Mouse (Mus musculus): ENCODE measurements around the gene Cyp27a1. TPM values are rescaled to one million over a fixed set of nuclear protein-coding genes. Genes with fewer than 3 reads are reported as not detected.

Gene Cyp27a1
- polyA plus RNA-seq (2014; fragmentation: Nextera tagmentation; extraction: Ambion mirVana), result 16.3 and 19.1 TPM in 2 replicates

GRCm38 (mm10) chr1:74713099-74713858 lies at the start of gene Cyp27a1:
Gene Cyp27a1 (plus strand): TSS chr1:74713574.
- H3K36me3 ChIP-seq (ENCODE audit: control insufficient read depth, insufficient read depth, low read length), result no peaks in the 10 kb centered on the region
- no peaks in the 10 kb centered on the region for H3K27me3 ChIP-seq (ENCODE audit: control insufficient read depth, insufficient read depth, low read length)
- H3K4me3 ChIP-seq (ENCODE audit: control insufficient read depth in 1 of 2, insufficient read depth in 1 of 2, low read depth in 1 of 2, low read length in 2 of 2), result peak within 1 kb of the TSS; percentile 56 to 91
- H3K4me2 ChIP-seq (ENCODE audit: low read length), result peak within 1 kb of the TSS; percentile 81
- H3K4me1 ChIP-seq (ENCODE audit: control insufficient read depth in 2 of 2, insufficient read depth in 2 of 2, low read length in 2 of 2), result peaks cover 4 to 11% of the 10 kb centered on the region in 2 experiments; a peak in 2 of 4 replicates
- WGBS, result 1% methylated on average over 35 of the region's 35 CpGs
- peak within 1 kb of the TSS; percentile 51 to 75 for H3K27ac ChIP-seq (replicated peaks in 1 of 2; ENCODE audit: control insufficient read depth in 1 of 2, insufficient read depth in 1 of 2, low read depth in 2 of 2, low read length in 2 of 2)
- H3K9ac ChIP-seq (ENCODE audit: low read length), result peak within 1 kb of the TSS; percentile 77
- no peaks in the 10 kb centered on the region for H3K9me3 ChIP-seq (ENCODE audit: control insufficient read depth, low read length)
- peak; percentile 61 for ATAC-seq (ENCODE audit: insufficient number of reproducible peaks, insufficient read depth, low FRiP score, low read depth)

GRCm38 (mm10) chr1:74665153-74665552 lies 48.2 kb upstream of the Cyp27a1 start:
- H3K27ac ChIP-seq (replicated peaks in 1 of 2; ENCODE audit: control insufficient read depth in 1 of 2, insufficient read depth in 1 of 2, low read depth in 2 of 2, low read length in 2 of 2), result no peak overlapping the region
- peaks cover 4 to 31% of the 10 kb centered on the region in 2 experiments; a peak in 3 of 4 replicates for H3K4me1 ChIP-seq (ENCODE audit: control insufficient read depth in 2 of 2, insufficient read depth in 2 of 2, low read length in 2 of 2)
- no peak overlapping the region for H3K4me2 ChIP-seq (ENCODE audit: low read length)
- 42% methylated on average over 6 of the region's 6 CpGs for WGBS
- H3K27me3 ChIP-seq (ENCODE audit: control insufficient read depth, insufficient read depth, low read length), result no peaks in the 10 kb centered on the region
- H3K4me3 ChIP-seq (ENCODE audit: control insufficient read depth in 1 of 2, insufficient read depth in 1 of 2, low read depth in 1 of 2, low read length in 2 of 2), result no peak overlapping the region
- no peak for ATAC-seq (ENCODE audit: insufficient number of reproducible peaks, insufficient read depth, low FRiP score, low read depth)
- 0 out of 2 replicates have a peak, but pooled peaks cover 3% of the 10 kb centered on the region for H3K36me3 ChIP-seq (ENCODE audit: control insufficient read depth, insufficient read depth, low read length)
- H3K9me3 ChIP-seq (ENCODE audit: control insufficient read depth, low read length), result no peaks in the 10 kb centered on the region
- H3K9ac ChIP-seq (ENCODE audit: low read length), result no peak overlapping the region

- Histone ChIP-seq H3K27me3 (ENCODE audit: control insufficient read depth, insufficient read depth, low read length) (no peaks in the 10 kb centered on the region), H3K4me2 (ENCODE audit: low read length) (no peak overlapping the region), H3K4me3 (ENCODE audit: control insufficient read depth in 1 of 2, insufficient read depth in 1 of 2, low read depth in 1 of 2, low read length in 2 of 2) (no peak overlapping the region), H3K9me3 (ENCODE audit: control insufficient read depth, low read length) (no peaks in the 10 kb centered on the region), H3K9ac (ENCODE audit: low read length) (no peak overlapping the region), H3K27ac (replicated peaks in 1 of 2; ENCODE audit: control insufficient read depth in 1 of 2, insufficient read depth in 1 of 2, low read depth in 2 of 2, low read length in 2 of 2) (no peak overlapping the region; a peak in 1 of 4 replicates), H3K4me1 (ENCODE audit: control insufficient read depth in 2 of 2, insufficient read depth in 2 of 2, low read length in 2 of 2) (peaks cover 7 to 32% of the 10 kb centered on the region in 2 experiments; a peak in 3 of 4 replicates), H3K36me3 (ENCODE audit: control insufficient read depth, insufficient read depth, low read length) (0 out of 2 replicates have a peak, but pooled peaks cover 8% of the 10 kb centered on the region)
- WGBS, result 48% methylated on average over 3 of the region's 3 CpGs
- no peak for ATAC-seq (ENCODE audit: insufficient number of reproducible peaks, insufficient read depth, low FRiP score, low read depth)
Observed at GRCm38 (mm10) chr1:74668371-74668770, 45.0 kb upstream of the Cyp27a1 start.

- 37% methylated on average over 7 of the region's 7 CpGs for WGBS
- Histone ChIP-seq H3K9me3 (ENCODE audit: control insufficient read depth, low read length) (no peaks in the 10 kb centered on the region), H3K9ac (ENCODE audit: low read length) (no peak overlapping the region), H3K36me3 (ENCODE audit: control insufficient read depth, insufficient read depth, low read length) (0 out of 2 replicates have a peak, but pooled peaks cover 14% of the 10 kb centered on the region), H3K4me2 (ENCODE audit: low read length) (no peak overlapping the region), H3K27me3 (ENCODE audit: control insufficient read depth, insufficient read depth, low read length) (no peaks in the 10 kb centered on the region), H3K27ac (replicated peaks in 1 of 2; ENCODE audit: control insufficient read depth in 1 of 2, insufficient read depth in 1 of 2, low read depth in 2 of 2, low read length in 2 of 2) (peak overlapping the region in 1 of 2 experiments; percentile 20; a peak in 2 of 4 replicates), H3K4me3 (ENCODE audit: control insufficient read depth in 1 of 2, insufficient read depth in 1 of 2, low read depth in 1 of 2, low read length in 2 of 2) (no peak overlapping the region), H3K4me1 (ENCODE audit: control insufficient read depth in 2 of 2, insufficient read depth in 2 of 2, low read length in 2 of 2) (peaks cover 3 to 14% of the 10 kb centered on the region in 2 experiments; a peak in 3 of 4 replicates)
- ATAC-seq (ENCODE audit: insufficient number of reproducible peaks, insufficient read depth, low FRiP score, low read depth), result no peak
Observed at GRCm38 (mm10) chr1:74672731-74673130, 40.6 kb upstream of the Cyp27a1 start.

- ATAC-seq (ENCODE audit: insufficient number of reproducible peaks, insufficient read depth, low FRiP score, low read depth), result no peak
- Histone ChIP-seq H3K36me3 (ENCODE audit: control insufficient read depth, insufficient read depth, low read length) (peaks cover 44% of the 10 kb centered on the region), H3K9me3 (ENCODE audit: control insufficient read depth, low read length) (no peaks in the 10 kb centered on the region), H3K27me3 (ENCODE audit: control insufficient read depth, insufficient read depth, low read length) (no peaks in the 10 kb centered on the region), H3K9ac (ENCODE audit: low read length) (no peak overlapping the region), H3K4me2 (ENCODE audit: low read length) (no peak overlapping the region), H3K4me1 (ENCODE audit: control insufficient read depth in 2 of 2, insufficient read depth in 2 of 2, low read length in 2 of 2) (peaks cover 3 to 9% of the 10 kb centered on the region in 2 experiments; a peak in 3 of 4 replicates), H3K27ac (replicated peaks in 1 of 2; ENCODE audit: control insufficient read depth in 1 of 2, insufficient read depth in 1 of 2, low read depth in 2 of 2, low read length in 2 of 2) (no peak overlapping the region), H3K4me3 (ENCODE audit: control insufficient read depth in 1 of 2, insufficient read depth in 1 of 2, low read depth in 1 of 2, low read length in 2 of 2) (no peak overlapping the region)
- WGBS, result 75% methylated on average over 3 of the region's 3 CpGs
Observed at GRCm38 (mm10) chr1:74676863-74677262, 36.5 kb upstream of the Cyp27a1 start.

- Histone ChIP-seq H3K4me1 (ENCODE audit: control insufficient read depth in 2 of 2, insufficient read depth in 2 of 2, low read length in 2 of 2) (peaks cover 1 to 2% of the 10 kb centered on the region in 2 experiments; a peak in 2 of 4 replicates), H3K9me3 (ENCODE audit: control insufficient read depth, low read length) (no peaks in the 10 kb centered on the region), H3K4me2 (ENCODE audit: low read length) (no peak overlapping the region), H3K27ac (replicated peaks in 1 of 2; ENCODE audit: control insufficient read depth in 1 of 2, insufficient read depth in 1 of 2, low read depth in 2 of 2, low read length in 2 of 2) (no peak overlapping the region), H3K9ac (ENCODE audit: low read length) (no peak overlapping the region), H3K4me3 (ENCODE audit: control insufficient read depth in 1 of 2, insufficient read depth in 1 of 2, low read depth in 1 of 2, low read length in 2 of 2) (no peak overlapping the region), H3K27me3 (ENCODE audit: control insufficient read depth, insufficient read depth, low read length) (no peaks in the 10 kb centered on the region), H3K36me3 (ENCODE audit: control insufficient read depth, insufficient read depth, low read length) (peaks cover 54% of the 10 kb centered on the region)
- no peak for ATAC-seq (ENCODE audit: insufficient number of reproducible peaks, insufficient read depth, low FRiP score, low read depth)
- WGBS, result 58% methylated on average over 1 of the region's 1 CpGs
Observed at GRCm38 (mm10) chr1:74677843-74678242, 35.5 kb upstream of the Cyp27a1 start.

- ATAC-seq (ENCODE audit: insufficient number of reproducible peaks, insufficient read depth, low FRiP score, low read depth), result no peak
- no peaks in the 10 kb centered on the region for H3K27me3 ChIP-seq (ENCODE audit: control insufficient read depth, insufficient read depth, low read length)
Observed at GRCm38 (mm10) chr1:74687131-74687530, 26.2 kb upstream of the Cyp27a1 start.

More at GRCm38 (mm10) chr1:74687131-74687530, 26.2 kb upstream of the Cyp27a1 start:
- no peak overlapping the region for H3K4me2 ChIP-seq (ENCODE audit: low read length)
- no peaks in the 10 kb centered on the region for H3K9me3 ChIP-seq (ENCODE audit: control insufficient read depth, low read length)
- no peaks in the 10 kb centered on the region for H3K4me1 ChIP-seq (ENCODE audit: control insufficient read depth in 2 of 2, insufficient read depth in 2 of 2, low read length in 2 of 2)
- no peak overlapping the region for H3K9ac ChIP-seq (ENCODE audit: low read length)
- no peak overlapping the region for H3K27ac ChIP-seq (replicated peaks in 1 of 2; ENCODE audit: control insufficient read depth in 1 of 2, insufficient read depth in 1 of 2, low read depth in 2 of 2, low read length in 2 of 2)
- 94% methylated on average over 7 of the region's 7 CpGs for WGBS
- H3K4me3 ChIP-seq (ENCODE audit: control insufficient read depth in 1 of 2, insufficient read depth in 1 of 2, low read depth in 1 of 2, low read length in 2 of 2), result no peak overlapping the region
- peaks cover 93% of the 10 kb centered on the region for H3K36me3 ChIP-seq (ENCODE audit: control insufficient read depth, insufficient read depth, low read length)
